Mouse (Mus musculus): Measurements from ENCODE around the gene Fancc. TPM values are rescaled to one million over a fixed set of nuclear protein-coding genes. Genes with fewer than 3 reads are reported as not detected.
"Not testable (repeated sequence)": the region's sequence is repeated elsewhere in the genome, so short reads cannot be mapped to it uniquely, and the experiment has no call there.

The Fancc gene
- total RNA-seq, 2 experiments from 2014 or later = 7.8 to 8.3 TPM

GRCm38 (mm10) chr13:63445419-63445818, 51.7 kb downstream of the Fancc start:
- Histone ChIP-seq H3K27ac (no peak overlapping the region), H3K4me3 (no peak overlapping the region)
- intact Hi-C loops (cut with DNase I) = no loop called here
- no peak for DNase-seq (ENCODE audit: extremely low spot score in 1 of 2, low spot score in 2 of 2)
- no peak for TF ChIP-seq CTCF (IDR thresholded peaks at IDR 0.05)

- Histone ChIP-seq H3K27ac (no peak overlapping the region), H3K4me3 (no peak overlapping the region)
- TF ChIP-seq CTCF (IDR thresholded peaks at IDR 0.05) = peak; percentile 36
- DNase-seq (ENCODE audit: extremely low spot score in 1 of 2, low spot score in 2 of 2) = no peak
- intact Hi-C loops (cut with DNase I) = loop anchor here (5.0 kb wide), 1 partner anchor 130 kb away; no protein-coding TSS in a partner anchor
Measured at GRCm38 (mm10) chr13:63432759-63433158, 64.3 kb downstream of the Fancc start.

- Histone ChIP-seq H3K4me3 (peak overlapping the region; percentile 94), H3K27ac (peak overlapping the region; percentile 97)
- intact Hi-C loops (cut with DNase I) = loop anchor here (1.0 to 5.0 kb wide), 2 partner anchors 130 to 383 kb away; partner anchors contain the start of gene Ercc6l2
- no peak for DNase-seq (ENCODE audit: extremely low spot score in 1 of 2, low spot score in 2 of 2)
- TF ChIP-seq CTCF (IDR thresholded peaks at IDR 0.05) = no peak
Measured at GRCm38 (mm10) chr13:63431857-63432191, 65.3 kb downstream of the Fancc start.

GRCm38 (mm10) chr13:63431030-63431856, 65.8 kb downstream of the Fancc start:
- intact Hi-C loops (cut with DNase I) = loop anchor here (1.0 to 5.0 kb wide), 2 partner anchors 131 to 384 kb away; partner anchors contain the start of gene Ercc6l2
- peak; percentile 89 to 90 for DNase-seq (ENCODE audit: extremely low spot score in 1 of 2, low spot score in 2 of 2)
- TF ChIP-seq CTCF (IDR thresholded peaks at IDR 0.05) = no peak
- H3K27ac ChIP-seq = peak overlapping the region; percentile 97
- peak overlapping the region; percentile 94 for H3K4me3 ChIP-seq

- intact Hi-C loops (cut with DNase I) = loop anchor here (1.0 to 5.0 kb wide), 2 partner anchors 132 to 385 kb away; partner anchors contain the start of gene Ercc6l2
- no peak for TF ChIP-seq CTCF (IDR thresholded peaks at IDR 0.05)
- no peak for DNase-seq (ENCODE audit: extremely low spot score in 1 of 2, low spot score in 2 of 2)
- Histone ChIP-seq H3K27ac (peak overlapping the region; percentile 78), H3K4me3 (peak overlapping the region; percentile 94)
Measured at GRCm38 (mm10) chr13:63430681-63431029, 66.4 kb downstream of the Fancc start.

GRCm38 (mm10) chr13:63430206-63430605, 66.9 kb downstream of the Fancc start:
- Histone ChIP-seq H3K27ac (no peak overlapping the region), H3K4me3 (no peak overlapping the region)
- TF ChIP-seq CTCF (IDR thresholded peaks at IDR 0.05) = no peak
- no peak for DNase-seq (ENCODE audit: extremely low spot score in 1 of 2, low spot score in 2 of 2)
- intact Hi-C loops (cut with DNase I) = loop anchor here (5.0 kb wide), 1 partner anchor 132 kb away; no protein-coding TSS in a partner anchor

GRCm38 (mm10) chr13:63428211-63428610, 68.9 kb downstream of the Fancc start:
- intact Hi-C loops (cut with DNase I); H3K27ac ChIP-seq; DNase-seq (ENCODE audit: extremely low spot score in 1 of 2, low spot score in 2 of 2); H3K4me3 ChIP-seq: not testable (repeated sequence)
- peak; percentile 17 for TF ChIP-seq CTCF (IDR thresholded peaks at IDR 0.05)

- intact Hi-C loops (cut with DNase I) = no loop called here
- DNase-seq (ENCODE audit: extremely low spot score in 1 of 2, low spot score in 2 of 2) = no peak
- no peak for TF ChIP-seq CTCF (IDR thresholded peaks at IDR 0.05)
- Histone ChIP-seq H3K4me3 (no peak overlapping the region), H3K27ac (no peak overlapping the region)
Measured at GRCm38 (mm10) chr13:63423060-63423459, 74.0 kb downstream of the Fancc start.

- no peak for DNase-seq (ENCODE audit: extremely low spot score in 1 of 2, low spot score in 2 of 2)
- no peak for TF ChIP-seq CTCF (IDR thresholded peaks at IDR 0.05)
- intact Hi-C loops (cut with DNase I) = no loop called here
- H3K4me3 ChIP-seq = no peak overlapping the region
- H3K27ac ChIP-seq = no peak overlapping the region
Measured at GRCm38 (mm10) chr13:63421225-63421624, 75.9 kb downstream of the Fancc start.

- intact Hi-C loops (cut with DNase I) = no loop called here
- Histone ChIP-seq H3K27ac (no peak overlapping the region), H3K4me3 (no peak overlapping the region)
- no peak for DNase-seq (ENCODE audit: extremely low spot score in 1 of 2, low spot score in 2 of 2)
- peak; percentile 16 for TF ChIP-seq CTCF (IDR thresholded peaks at IDR 0.05)
Measured at GRCm38 (mm10) chr13:63418148-63418547, 78.9 kb downstream of the Fancc start.

GRCm38 (mm10) chr13:63416824-63417223, 80.3 kb downstream of the Fancc start:
- TF ChIP-seq CTCF (IDR thresholded peaks at IDR 0.05) = no peak
- no peak for DNase-seq (ENCODE audit: extremely low spot score in 1 of 2, low spot score in 2 of 2)
- intact Hi-C loops (cut with DNase I) = no loop called here
- no peak overlapping the region for H3K27ac ChIP-seq
- H3K4me3 ChIP-seq = no peak overlapping the region

GRCm38 (mm10) chr13:63412662-63413061, 84.4 kb downstream of the Fancc start:
- H3K27ac ChIP-seq = no peak overlapping the region
- TF ChIP-seq CTCF (IDR thresholded peaks at IDR 0.05) = no peak
- no peak overlapping the region for H3K4me3 ChIP-seq
- DNase-seq (ENCODE audit: extremely low spot score in 1 of 2, low spot score in 2 of 2) = no peak
- intact Hi-C loops (cut with DNase I) = no loop called here
